Mouse (Mus musculus): ENCODE measurements around the gene Ppp1r1b. TPM values are rescaled to one million over a fixed set of nuclear protein-coding genes. Genes with fewer than 3 reads are reported as not detected.

The Ppp1r1b gene
- total and polyA plus RNA-seq, 2 experiments from 2014 or later: 16.3 to 32.1 TPM

DNA sequence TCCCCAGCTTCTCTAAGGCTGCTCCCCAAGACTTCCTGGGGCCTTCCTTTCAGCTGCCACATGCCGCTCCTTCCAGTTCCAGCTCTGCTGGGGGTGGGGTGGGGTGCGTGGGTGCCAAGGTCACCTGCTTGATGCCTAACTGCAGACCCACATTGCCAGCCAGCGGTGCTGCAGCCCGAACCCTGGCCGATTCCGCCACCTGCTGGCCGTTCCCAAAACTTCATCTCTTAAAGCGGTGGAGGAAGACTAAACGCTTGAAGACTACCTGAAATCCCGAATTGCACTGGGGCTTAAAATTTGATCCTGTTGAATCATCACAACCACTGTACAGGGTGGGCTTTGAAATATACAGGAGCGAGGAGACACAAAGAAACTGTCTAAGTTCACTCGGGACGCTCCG lies 3.0 kb upstream of the Ppp1r1b start:
- H3K4me3 ChIP-seq (ENCODE audit: low read depth, low read length): peak overlapping the region; percentile 34
- no peak overlapping the region for H3K27ac ChIP-seq (ENCODE audit: low read depth)
- peak overlapping the region; percentile 61 for H3K4me2 ChIP-seq (ENCODE audit: low read depth, low read length)
- peaks cover 48% of the 10 kb centered on the region for H3K27me3 ChIP-seq (ENCODE audit: control insufficient read depth, insufficient read depth, low read length)
- ATAC-seq (ENCODE audit: insufficient read depth, low read depth) (no peak), DNase-seq (ENCODE audit: low spot score) (no peak)
- no peaks in the 10 kb centered on the region for H3K36me3 ChIP-seq (replicated peaks; ENCODE audit: control insufficient read depth, insufficient read depth, low read length)
- 0 out of 2 replicates have a peak, but pooled peaks cover 4% of the 10 kb centered on the region for H3K4me1 ChIP-seq (ENCODE audit: control insufficient read depth, insufficient read depth)
- no peaks in the 10 kb centered on the region for H3K9me3 ChIP-seq (replicated peaks; ENCODE audit: control insufficient read depth, low read length)
- WGBS: 1% methylated on average over 14 of the region's 14 CpGs
- TF ChIP-seq CTCF (IDR thresholded peaks at IDR 0.05; ENCODE audit: low read depth): peak; percentile 76
- no peak for TF ChIP-seq EP300 (IDR thresholded peaks at IDR 0.05; ENCODE audit: low read depth)
- H3K9ac ChIP-seq (replicated peaks; ENCODE audit: low read depth, low read length): no peak overlapping the region

DNA sequence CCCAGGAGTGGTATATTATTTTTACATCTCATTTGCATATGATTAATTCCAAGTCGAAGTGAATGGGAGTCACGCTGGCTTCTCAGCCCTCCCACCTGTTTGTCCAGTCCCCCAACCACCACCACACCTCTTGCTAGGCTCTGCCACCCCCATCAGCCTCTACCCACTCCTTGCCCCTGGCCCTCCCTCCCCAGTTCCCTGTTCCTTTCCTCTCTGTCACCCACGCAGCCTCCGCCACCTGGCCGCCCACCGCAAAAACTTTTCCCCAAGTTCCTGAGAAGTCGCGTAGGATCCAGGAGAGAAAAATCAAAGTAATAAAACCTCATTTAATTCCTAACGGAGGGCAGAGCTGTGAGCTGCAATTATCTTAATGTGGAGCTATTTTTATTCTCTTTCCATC lies 2.0 kb upstream of the Ppp1r1b start:
- Histone ChIP-seq H3K4me2 (ENCODE audit: low read depth, low read length) (no peak overlapping the region), H3K9me3 (replicated peaks; ENCODE audit: control insufficient read depth, low read length) (no peaks in the 10 kb centered on the region), H3K27me3 (ENCODE audit: control insufficient read depth, insufficient read depth, low read length) (peaks cover 47% of the 10 kb centered on the region), H3K27ac (ENCODE audit: low read depth) (no peak overlapping the region), H3K9ac (replicated peaks; ENCODE audit: low read depth, low read length) (no peak overlapping the region), H3K4me3 (ENCODE audit: low read depth, low read length) (no peak overlapping the region), H3K36me3 (replicated peaks; ENCODE audit: control insufficient read depth, insufficient read depth, low read length) (no peaks in the 10 kb centered on the region), H3K4me1 (ENCODE audit: control insufficient read depth, insufficient read depth) (0 out of 2 replicates have a peak, but pooled peaks cover 4% of the 10 kb centered on the region)
- DNase-seq (ENCODE audit: low spot score): no peak
- 27% methylated on average over 9 of the region's 9 CpGs for WGBS
- no peak for ATAC-seq (ENCODE audit: insufficient read depth, low read depth)
- TF ChIP-seq CTCF (IDR thresholded peaks at IDR 0.05; ENCODE audit: low read depth) (no peak), EP300 (IDR thresholded peaks at IDR 0.05; ENCODE audit: low read depth) (no peak)

DNA sequence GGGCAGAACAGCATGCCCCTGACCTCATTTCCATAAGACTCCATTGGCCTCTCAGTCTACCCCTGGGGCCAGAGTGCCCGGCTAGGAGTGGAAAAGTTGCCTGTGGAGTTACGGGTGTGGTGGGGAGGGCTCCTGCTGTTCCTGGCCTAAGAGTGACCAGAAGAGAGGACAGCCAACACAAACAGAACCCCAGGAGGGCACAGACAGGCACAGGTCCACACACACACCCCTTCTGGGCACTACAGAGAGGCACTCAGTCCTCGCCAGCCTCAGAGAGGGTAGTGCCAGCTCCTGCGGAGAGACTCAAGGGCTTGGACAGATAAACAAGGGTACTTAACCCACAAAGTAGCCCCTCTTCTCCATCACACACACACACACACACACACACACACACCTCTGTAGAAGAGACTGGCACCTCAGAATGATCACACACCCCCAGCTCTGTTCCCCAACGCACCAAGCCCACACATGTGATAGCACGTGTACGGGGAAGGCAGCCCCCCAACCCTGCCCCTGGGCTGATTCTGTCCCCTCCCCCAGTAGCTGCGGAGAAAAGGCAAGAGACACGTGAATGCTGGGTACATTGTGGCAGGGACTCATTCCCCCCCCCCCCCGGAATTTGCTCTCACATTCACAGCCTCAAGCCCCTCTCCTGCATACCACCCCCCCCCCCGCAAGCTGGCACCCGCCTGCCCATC lies 670 bp upstream of the Ppp1r1b start:
- H3K4me3 ChIP-seq (ENCODE audit: low read depth, low read length): peak overlapping the region; percentile 49; the same call in 1 of the 2 replicates
- H3K4me1 ChIP-seq (ENCODE audit: control insufficient read depth, insufficient read depth): 0 out of 2 replicates have a peak, but pooled peaks cover 4% of the 10 kb centered on the region

DNA sequence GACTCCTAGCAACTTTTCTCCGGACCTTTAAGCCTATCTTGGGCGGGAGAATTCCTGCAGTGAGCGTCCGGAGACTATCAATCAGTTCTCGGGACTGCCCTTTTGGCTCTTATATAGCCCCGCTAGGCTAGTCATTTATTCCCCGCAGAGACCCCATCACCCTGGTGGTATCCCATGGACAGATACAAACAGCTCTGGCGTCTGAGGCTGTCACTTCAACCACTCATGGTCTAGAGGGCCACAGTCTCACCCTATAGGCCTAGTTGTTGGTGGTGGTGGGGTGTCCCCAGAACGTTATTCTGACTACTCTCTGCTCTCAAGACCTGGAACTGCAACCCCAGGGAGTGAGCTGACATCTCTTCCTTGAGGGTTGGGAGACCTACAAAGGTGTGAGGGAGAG lies 1.1 kb downstream of the Ppp1r1b start:
- 14% methylated on average over 9 of the region's 9 CpGs for WGBS
- ATAC-seq (ENCODE audit: insufficient read depth, low read depth) (no peak), DNase-seq (ENCODE audit: low spot score) (no peak)
- Histone ChIP-seq H3K36me3 (replicated peaks; ENCODE audit: control insufficient read depth, insufficient read depth, low read length) (no peaks in the 10 kb centered on the region), H3K27me3 (ENCODE audit: control insufficient read depth, insufficient read depth, low read length) (peaks cover 35% of the 10 kb centered on the region), H3K27ac (ENCODE audit: low read depth) (no peak overlapping the region), H3K9me3 (replicated peaks; ENCODE audit: control insufficient read depth, low read length) (no peaks in the 10 kb centered on the region), H3K4me2 (ENCODE audit: low read depth, low read length) (peak overlapping the region; percentile 71), H3K4me1 (ENCODE audit: control insufficient read depth, insufficient read depth) (0 out of 2 replicates have a peak, but pooled peaks cover 4% of the 10 kb centered on the region), H3K4me3 (ENCODE audit: low read depth, low read length) (peak overlapping the region; percentile 49), H3K9ac (replicated peaks; ENCODE audit: low read depth, low read length) (peak overlapping the region; percentile 36)
- TF ChIP-seq EP300 (IDR thresholded peaks at IDR 0.05; ENCODE audit: low read depth): no peak
- no peak for TF ChIP-seq CTCF (IDR thresholded peaks at IDR 0.05; ENCODE audit: low read depth)

More for the DNA sequence above, 670 bp upstream of the Ppp1r1b start:
- Histone ChIP-seq H3K27ac (ENCODE audit: low read depth) (no peak overlapping the region), H3K4me2 (ENCODE audit: low read depth, low read length) (peak overlapping the region; percentile 71), H3K36me3 (replicated peaks; ENCODE audit: control insufficient read depth, insufficient read depth, low read length) (no peaks in the 10 kb centered on the region), H3K9me3 (replicated peaks; ENCODE audit: control insufficient read depth, low read length) (no peaks in the 10 kb centered on the region), H3K27me3 (ENCODE audit: control insufficient read depth, insufficient read depth, low read length) (peaks cover 35% of the 10 kb centered on the region), H3K9ac (replicated peaks; ENCODE audit: low read depth, low read length) (no peak overlapping the region)
- no peak for DNase-seq (ENCODE audit: low spot score)
- no peak for TF ChIP-seq EP300 (IDR thresholded peaks at IDR 0.05; ENCODE audit: low read depth)
- no peak for TF ChIP-seq CTCF (IDR thresholded peaks at IDR 0.05; ENCODE audit: low read depth)
- ATAC-seq (ENCODE audit: insufficient read depth, low read depth): no peak
- whole genome bisulfite sequencing: 12% methylated on average over 11 of the region's 12 CpGs

DNA sequence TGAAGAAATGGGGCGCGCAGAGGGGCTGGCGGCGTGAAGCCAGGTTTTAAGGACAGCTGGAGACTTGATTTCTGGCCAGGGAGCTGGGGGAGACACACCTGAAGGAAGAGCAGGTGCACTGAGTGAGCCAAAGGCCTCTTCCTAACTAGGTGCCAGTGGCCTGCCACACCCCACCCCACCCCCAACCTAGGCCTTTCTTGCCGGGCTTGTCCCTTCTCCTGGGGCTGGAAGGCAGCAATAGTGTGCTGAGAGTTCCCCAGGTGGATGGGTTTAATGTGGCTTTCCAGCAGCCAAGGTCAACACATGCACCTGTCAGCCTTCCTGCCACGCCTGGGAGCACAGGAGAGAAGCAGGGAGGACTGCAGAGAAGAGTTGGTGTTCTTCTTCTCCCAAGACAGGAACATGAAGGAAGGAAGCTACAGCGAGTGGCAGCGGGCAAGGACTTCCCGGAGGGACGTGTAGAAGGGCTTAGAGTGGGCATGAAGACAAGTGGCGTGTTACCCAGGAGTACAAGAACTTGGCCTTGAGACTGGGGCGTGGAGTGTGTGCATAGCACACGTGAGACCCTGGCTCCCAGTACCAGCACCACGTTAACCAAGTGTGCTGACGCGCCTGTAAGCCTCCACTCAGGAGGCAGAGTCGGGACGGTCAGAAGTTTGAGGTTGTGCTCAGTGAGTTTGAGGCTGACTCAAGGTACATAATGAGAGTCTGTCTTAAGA lies 4.2 kb downstream of the Ppp1r1b start:
- ATAC-seq (ENCODE audit: insufficient read depth, low read depth) (no peak), DNase-seq (ENCODE audit: low spot score) (no peak)
- H3K9me3 ChIP-seq (replicated peaks; ENCODE audit: control insufficient read depth, low read length): no peaks in the 10 kb centered on the region
- no peaks in the 10 kb centered on the region for H3K36me3 ChIP-seq (replicated peaks; ENCODE audit: control insufficient read depth, insufficient read depth, low read length)
- no peak overlapping the region for H3K4me3 ChIP-seq (ENCODE audit: low read depth, low read length)
- no peak overlapping the region for H3K27ac ChIP-seq (ENCODE audit: low read depth)
- no peak overlapping the region for H3K4me2 ChIP-seq (ENCODE audit: low read depth, low read length)
- TF ChIP-seq CTCF (IDR thresholded peaks at IDR 0.05; ENCODE audit: low read depth): no peak
- H3K27me3 ChIP-seq (ENCODE audit: control insufficient read depth, insufficient read depth, low read length): peaks cover 25% of the 10 kb centered on the region
- 75% methylated on average over 18 of the region's 18 CpGs for WGBS
- H3K4me1 ChIP-seq (ENCODE audit: control insufficient read depth, insufficient read depth): peaks cover 11% of the 10 kb centered on the region; the same call in 1 of the 2 replicates
- H3K9ac ChIP-seq (replicated peaks; ENCODE audit: low read depth, low read length): no peak overlapping the region

Data from heart, postnatal 0 days (tissue).